Mouse (Mus musculus) forebrain, embryonic 16.5 days (tissue): ENCODE measurements around the gene Fgf15. TPM values are rescaled to one million over a fixed set of nuclear protein-coding genes. Genes with fewer than 3 reads are reported as not detected.
A peak's percentile ranks its signal among the peaks of the same experiment; 100 is the strongest.
"Not testable (repeated sequence)": the region's sequence is repeated elsewhere in the genome, so short reads cannot be mapped to it uniquely, and the experiment has no call there.

ENCODE experiments used
- ATAC-seq: fragments of 200-750 bp; cut with Nextera tagmentation; 2 replicates; pipeline ENCODE4 v1.8.0; 2017; ENCODE audit warnings: mild to moderate bottlenecking, moderate library complexity
- H3K27ac ChIP-seq: fragments of 300-500 bp; sonication (generic); 2 replicates; pipeline ENCODE4 v1.5.1; 2014; ENCODE audit warnings: low read length, control low read depth
- H3K27me3 ChIP-seq: fragments of 300-500 bp; sonication (generic); replicated peaks from 2 replicates; pipeline ENCODE4 v1.6.1; 2014; ENCODE audit warnings: low read length; ENCODE audit not compliant: control insufficient read depth, insufficient read depth
- H3K36me3 ChIP-seq: fragments of 300-500 bp; sonication (generic); 2 replicates; pipeline ENCODE4 v1.6.1; 2014; ENCODE audit not compliant: control insufficient read depth, insufficient read depth
- H3K4me1 ChIP-seq: fragments of 300-500 bp; sonication (generic); replicated peaks from 2 replicates; pipeline ENCODE4 v1.6.1; 2014; ENCODE audit warnings: low read length; ENCODE audit not compliant: control insufficient read depth, insufficient read depth
- H3K4me2 ChIP-seq: fragments of 300-500 bp; sonication (generic); 2 replicates; pipeline ENCODE4 v1.6.1; 2014; ENCODE audit warnings: mild to moderate bottlenecking, low read length, control low read depth
- H3K4me3 ChIP-seq: fragments of 300-500 bp; sonication (generic); replicated peaks from 2 replicates; pipeline ENCODE4 v1.5.1; 2014; ENCODE audit warnings: mild to moderate bottlenecking, low read length, control low read depth
- H3K9ac ChIP-seq: fragments of 300-500 bp; sonication (generic); replicated peaks from 2 replicates; pipeline ENCODE4 v1.6.1; 2014; ENCODE audit warnings: low read depth, low read length, control low read depth
- H3K9me3 ChIP-seq: fragments of 300-500 bp; sonication (generic); 2 replicates; pipeline ENCODE4 v1.6.1; 2016; ENCODE audit warnings: low read length; ENCODE audit not compliant: control insufficient read depth
- WGBS: fragments of 180-500 bp; shearing (Covaris S2); extraction: QIAGEN DNeasy Blood & Tissue Kit; methylation state at CpG from one replicate; pipeline ENCODE4 v1.1.7; 2014; 5-methylcytosine and 5-hydroxymethylcytosine counted together
- polyA plus RNA-seq: library from polyadenylated mRNA; unstranded; fragments of >200 nt; fragmentation: Nextera tagmentation; extraction: Ambion mirVana; gene quantifications from 2 replicates; pipeline ENCODE4 v1.2.1, GENCODE M21; 2015

The Fgf15 gene
- polyA plus RNA-seq, 1 experiment from 2014 or later, result 19.7 TPM

DNA sequence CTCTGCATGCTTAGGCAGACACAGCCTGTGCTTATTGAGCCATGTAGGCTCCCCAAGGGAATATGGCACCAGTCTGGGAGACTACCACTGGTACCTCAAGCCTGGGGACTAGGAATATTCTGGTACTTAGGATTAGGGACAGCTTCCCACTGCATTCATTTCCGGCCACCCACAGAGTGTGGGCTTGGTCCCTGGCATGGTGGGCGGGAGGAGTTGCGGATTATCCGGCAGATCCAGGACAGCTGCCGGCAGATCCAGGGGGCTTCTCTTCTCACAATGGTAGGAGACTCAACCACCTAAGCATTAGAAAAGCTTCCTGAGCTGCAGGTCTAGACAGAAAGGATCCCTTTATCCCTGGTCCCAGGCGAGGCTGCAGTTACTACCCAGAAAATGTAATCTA is 2.2 kb downstream of the Fgf15 start:
- WGBS, result 35% methylated on average over 6 of the region's 6 CpGs
- Histone ChIP-seq H3K4me2 (peak overlapping the region; percentile 13), H3K4me1 (peaks cover 26% of the 10 kb centered on the region), H3K27me3 (peaks cover 25% of the 10 kb centered on the region), H3K4me3 (no peak overlapping the region; the same call in 1 of the 2 replicates), H3K9ac (no peak overlapping the region), H3K27ac (no peak overlapping the region), H3K36me3 (no peaks in the 10 kb centered on the region), H3K9me3 (no peaks in the 10 kb centered on the region)
- no peak for ATAC-seq

DNA sequence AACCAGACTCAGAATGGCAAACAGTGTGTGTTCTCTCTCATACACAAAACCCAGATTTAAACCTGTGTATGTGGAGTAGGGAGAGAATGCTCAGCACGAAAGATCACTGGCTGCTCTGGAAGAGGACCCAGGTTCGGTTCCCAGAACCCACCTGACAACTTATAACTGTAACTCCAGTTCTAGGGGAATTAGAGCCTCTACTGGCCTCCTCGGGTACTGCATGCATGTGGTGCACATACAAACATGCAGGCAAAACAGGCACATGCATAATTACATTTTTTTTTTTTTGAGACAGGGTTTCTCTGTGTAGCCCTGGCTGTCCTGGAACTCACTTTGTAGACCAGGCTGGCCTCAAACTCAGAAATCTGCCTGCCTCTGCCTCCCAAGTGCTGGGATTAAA is 9.2 kb downstream of the Fgf15 start:
- H3K36me3 ChIP-seq, H3K4me2 ChIP-seq, H3K27ac ChIP-seq, ATAC-seq, H3K9me3 ChIP-seq, H3K4me3 ChIP-seq, H3K4me1 ChIP-seq, H3K9ac ChIP-seq, H3K27me3 ChIP-seq: not testable (repeated sequence)
- 92% methylated on average over 3 of the region's 3 CpGs for WGBS

DNA sequence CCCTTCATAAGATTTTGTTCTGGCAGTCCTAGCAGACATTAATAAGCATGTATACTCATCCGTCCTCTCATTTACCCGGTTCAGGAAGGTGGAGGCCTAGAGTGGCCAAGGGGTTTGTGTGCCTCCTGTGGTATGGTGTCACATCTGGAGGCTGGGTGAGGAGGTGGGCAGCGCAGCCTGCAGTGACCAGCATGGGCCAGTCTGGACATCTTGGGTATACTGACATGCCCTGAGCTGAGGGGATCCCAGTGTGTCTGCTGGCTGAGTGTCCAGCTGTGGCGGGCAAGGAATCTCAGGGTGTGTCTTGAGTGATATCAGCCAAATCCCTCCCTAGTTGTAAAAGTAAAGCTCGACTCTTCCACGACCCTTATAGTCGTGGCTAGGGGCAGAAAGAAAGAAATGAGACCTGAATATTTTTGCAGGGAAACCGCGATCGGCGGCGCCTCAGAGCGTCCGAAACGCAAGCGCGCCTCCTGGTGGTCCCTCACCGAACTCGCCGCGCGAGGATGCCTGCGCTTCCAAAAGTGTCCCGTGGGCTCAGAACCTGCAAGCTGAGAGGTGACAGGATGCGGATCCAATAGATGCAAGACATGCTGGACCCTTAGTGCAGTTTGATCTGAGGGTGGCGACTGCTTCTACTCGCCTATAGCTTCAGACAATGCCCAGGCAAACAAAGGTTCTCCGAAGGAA is 10.5 kb downstream of the Fgf15 start:
- Histone ChIP-seq H3K36me3 (no peaks in the 10 kb centered on the region), H3K4me3 (0 out of 2 replicates have a peak overlapping the region, but pooled peaks have one; percentile 8), H3K9me3 (no peaks in the 10 kb centered on the region), H3K4me1 (peaks cover 3% of the 10 kb centered on the region), H3K27me3 (0 out of 2 replicates have a peak, but pooled peaks cover 2% of the 10 kb centered on the region), H3K9ac (0 out of 2 replicates have a peak overlapping the region, but pooled peaks have one; percentile 32), H3K27ac (no peak overlapping the region), H3K4me2 (peak overlapping the region; percentile 43)
- ATAC-seq, result peak; percentile 54
- WGBS, result 10% methylated on average over 28 of the region's 28 CpGs

DNA sequence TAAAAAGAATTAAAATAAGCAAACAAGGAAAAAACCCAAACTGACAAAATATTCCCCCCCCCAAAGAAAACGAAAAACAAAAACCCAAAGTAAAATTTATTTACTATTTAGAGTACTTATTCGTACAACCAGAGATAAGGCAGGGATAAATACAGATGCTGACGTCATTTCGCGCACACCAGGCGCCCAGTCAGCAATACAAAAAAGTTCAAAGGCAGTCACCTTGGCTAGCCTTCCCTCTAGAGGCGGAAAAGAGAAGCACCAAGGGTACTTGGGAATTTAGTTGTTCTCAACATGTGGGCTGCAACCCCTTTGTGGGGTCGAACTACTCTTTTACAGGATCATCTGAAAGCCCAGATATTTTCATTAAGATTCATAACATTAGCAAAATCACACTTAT is 11.5 kb downstream of the Fgf15 start:
- H3K27me3 ChIP-seq, result 0 out of 2 replicates have a peak, but pooled peaks cover 2% of the 10 kb centered on the region
- no peak for ATAC-seq
- no peaks in the 10 kb centered on the region for H3K9me3 ChIP-seq
- H3K4me3 ChIP-seq, result no peak overlapping the region
- H3K9ac ChIP-seq, result no peak overlapping the region
- H3K27ac ChIP-seq, result no peak overlapping the region
- H3K4me1 ChIP-seq, result peaks cover 3% of the 10 kb centered on the region
- H3K36me3 ChIP-seq, result no peaks in the 10 kb centered on the region
- H3K4me2 ChIP-seq, result no peak overlapping the region
- WGBS, result 18% methylated on average over 8 of the region's 8 CpGs

DNA sequence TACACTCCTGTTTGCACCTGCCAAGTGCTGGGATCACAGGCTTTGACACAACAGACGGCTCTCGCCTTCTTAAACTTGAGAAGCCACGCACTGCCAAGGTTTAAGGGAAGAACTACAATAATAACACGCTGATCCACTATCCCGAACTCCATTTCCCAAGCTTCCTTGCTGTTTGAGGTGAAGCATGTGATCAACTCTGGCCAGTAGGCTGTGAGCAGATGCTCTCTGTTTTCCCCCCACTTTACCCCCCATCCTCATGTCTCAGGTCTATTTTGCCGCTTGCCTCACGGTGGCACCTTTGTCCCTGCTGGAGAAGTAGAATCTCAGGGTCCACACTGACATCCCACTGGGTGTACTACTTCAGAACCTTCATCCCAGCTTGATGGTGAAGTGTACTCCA is 12.4 kb downstream of the Fgf15 start:
- no peak overlapping the region for H3K4me3 ChIP-seq
- no peak overlapping the region for H3K9ac ChIP-seq
- peak; percentile 56 for ATAC-seq
- no peaks in the 10 kb centered on the region for H3K9me3 ChIP-seq
- H3K27ac ChIP-seq, result no peak overlapping the region
- H3K27me3 ChIP-seq, result 0 out of 2 replicates have a peak, but pooled peaks cover 2% of the 10 kb centered on the region
- H3K4me2 ChIP-seq, result peak overlapping the region; percentile 1; the same call in 1 of the 2 replicates
- no peaks in the 10 kb centered on the region for H3K36me3 ChIP-seq
- WGBS, result 25% methylated on average over 7 of the region's 7 CpGs
- H3K4me1 ChIP-seq, result peaks cover 3% of the 10 kb centered on the region

DNA sequence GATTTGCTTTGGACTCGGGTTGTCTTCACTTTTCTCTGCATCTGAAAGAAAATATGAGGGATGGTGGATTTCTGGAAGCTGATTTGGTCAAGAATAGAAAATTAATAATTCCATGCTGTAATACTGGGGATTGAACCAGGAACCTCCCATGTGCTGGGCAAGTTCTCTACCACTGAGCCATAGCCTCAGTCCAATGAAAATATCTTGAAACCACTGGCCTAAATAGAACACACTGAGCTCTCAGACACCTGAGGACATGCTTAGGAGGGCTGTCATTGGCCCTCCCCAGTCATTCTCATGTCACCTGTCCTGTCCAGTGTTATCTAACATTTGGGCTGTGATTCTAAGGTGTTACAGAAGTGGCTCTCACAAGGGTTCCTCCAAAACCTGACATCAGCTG is 14.8 kb downstream of the Fgf15 start:
- peaks cover 10% of the 10 kb centered on the region for H3K4me1 ChIP-seq
- 88% methylated on average over 1 of the region's 1 CpGs for WGBS
- H3K27me3 ChIP-seq, result 0 out of 2 replicates have a peak, but pooled peaks cover 2% of the 10 kb centered on the region
- H3K27ac ChIP-seq, result no peak overlapping the region
- H3K4me2 ChIP-seq, result no peak overlapping the region
- H3K36me3 ChIP-seq, result no peaks in the 10 kb centered on the region
- H3K9ac ChIP-seq, result no peak overlapping the region
- no peaks in the 10 kb centered on the region for H3K9me3 ChIP-seq
- no peak overlapping the region for H3K4me3 ChIP-seq
- no peak for ATAC-seq

DNA sequence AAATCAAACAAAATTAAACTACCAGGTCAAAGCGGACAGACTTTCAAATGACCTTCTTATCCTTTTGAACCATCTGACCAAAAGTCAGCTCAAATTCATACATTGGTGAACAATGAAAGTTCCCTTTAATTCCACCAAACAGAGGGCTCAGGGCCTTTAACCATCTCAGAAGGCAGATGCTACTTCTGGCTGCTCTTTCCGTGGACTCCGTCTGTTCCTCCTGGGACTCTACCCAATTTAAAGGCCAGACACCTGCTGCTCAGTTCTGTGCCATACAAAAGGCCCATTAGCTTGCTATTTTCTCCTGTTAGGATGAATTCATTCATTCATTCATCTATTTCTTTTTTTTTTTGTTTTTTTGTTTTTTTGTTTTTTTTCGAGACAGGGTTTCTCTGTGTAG is 16.6 kb downstream of the Fgf15 start:
- Histone ChIP-seq H3K9me3 (no peaks in the 10 kb centered on the region), H3K27me3 (no peaks in the 10 kb centered on the region), H3K9ac (no peak overlapping the region), H3K36me3 (peaks cover 5% of the 10 kb centered on the region; the same call in 1 of the 2 replicates), H3K4me1 (peaks cover 13% of the 10 kb centered on the region), H3K4me2 (no peak overlapping the region), H3K4me3 (no peak overlapping the region), H3K27ac (no peak overlapping the region)
- 54% methylated on average over 4 of the region's 4 CpGs for WGBS
- ATAC-seq, result no peak

DNA sequence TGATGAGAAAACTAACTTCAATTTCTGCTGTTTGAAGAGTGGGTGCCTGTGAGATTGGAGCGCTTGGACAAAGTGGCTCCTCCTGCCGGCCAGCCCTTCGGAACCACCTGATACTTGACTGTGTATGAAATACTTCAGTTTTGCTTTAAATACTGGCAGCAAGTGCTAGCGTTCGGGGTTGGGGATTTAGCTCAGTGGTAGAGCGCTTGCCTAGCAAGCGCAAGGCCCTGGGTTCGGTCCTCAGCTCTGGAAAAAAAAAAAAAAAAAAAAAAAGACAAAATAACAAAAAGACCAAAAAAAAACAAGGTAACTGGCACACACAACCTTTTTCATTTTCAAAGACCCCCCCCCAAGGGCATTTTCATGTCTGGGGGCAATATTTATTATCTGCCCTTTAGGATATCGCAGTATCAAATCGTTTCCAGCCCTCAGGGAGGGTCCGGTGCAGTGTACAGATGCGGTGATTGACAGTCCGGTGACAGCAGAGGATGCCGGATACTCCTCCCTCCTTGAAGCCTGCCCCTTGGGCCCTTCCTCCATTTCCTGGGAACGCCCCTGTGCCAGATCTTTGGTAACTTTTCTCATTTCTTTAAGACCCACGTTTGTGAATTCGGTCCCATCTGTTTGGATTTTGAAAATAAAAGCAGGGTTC is 18.1 kb downstream of the Fgf15 start:
- Histone ChIP-seq H3K36me3 (peaks cover 10% of the 10 kb centered on the region; the same call in 1 of the 2 replicates), H3K9me3 (no peaks in the 10 kb centered on the region), H3K27ac (peak overlapping the region; percentile 92), H3K4me1 (peaks cover 13% of the 10 kb centered on the region), H3K4me3 (peak overlapping the region; percentile 78), H3K27me3 (no peaks in the 10 kb centered on the region), H3K9ac (peak overlapping the region; percentile 82), H3K4me2 (peak overlapping the region; percentile 74)
- peak; percentile 87 for ATAC-seq
- WGBS, result 8% methylated on average over 17 of the region's 17 CpGs

DNA sequence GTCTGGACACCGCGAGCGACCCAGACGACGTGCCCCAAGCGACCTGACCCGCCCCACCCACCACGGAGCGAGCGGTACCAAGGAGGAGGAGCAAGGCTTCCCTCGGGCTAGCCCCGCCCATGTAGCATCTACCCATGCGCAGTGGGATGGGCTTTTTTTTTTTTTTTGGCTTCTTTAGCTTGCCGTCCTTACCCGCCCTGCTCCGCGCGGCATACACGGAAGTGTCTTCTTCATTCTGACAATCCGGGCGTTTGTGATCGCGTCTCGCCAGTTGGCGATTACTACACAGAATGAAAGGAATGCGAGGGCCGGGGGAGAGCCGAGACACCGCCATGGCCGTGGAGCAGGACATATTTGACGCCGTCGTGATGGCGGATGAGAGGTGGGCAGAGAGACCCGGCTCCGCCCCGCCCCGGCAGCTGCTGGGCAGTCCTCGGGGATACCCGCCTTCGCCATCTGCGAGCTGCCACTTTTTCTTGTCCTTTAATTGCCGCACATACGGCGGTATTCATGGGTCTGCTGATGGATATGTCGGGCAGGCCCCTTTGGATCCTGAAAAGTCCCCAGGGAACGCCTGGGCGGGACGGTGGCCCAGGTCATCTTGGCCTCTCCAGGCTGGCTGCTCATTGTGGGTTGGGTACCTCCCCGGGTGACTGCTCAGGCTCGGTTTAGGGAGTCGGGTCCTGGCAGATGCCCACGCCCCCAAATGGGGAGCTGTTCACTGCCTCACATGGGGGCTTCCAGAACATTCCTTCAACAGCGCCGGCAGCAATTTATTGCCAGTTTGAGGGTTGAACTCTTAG is 18.8 kb downstream of the Fgf15 start, which contains the start of gene LTO1:
Gene LTO1, plus strand, starts transcription at position 153 of the 803 bp plus-strand sequence.
- H3K4me3 ChIP-seq, result peak within 1 kb of the TSS; percentile 78
- H3K9ac ChIP-seq, result peak within 1 kb of the TSS; percentile 82
- peaks cover 13% of the 10 kb centered on the region for H3K4me1 ChIP-seq
- H3K27ac ChIP-seq, result peak within 1 kb of the TSS; percentile 92
- no peaks in the 10 kb centered on the region for H3K27me3 ChIP-seq
- under 1% methylated on average over 55 of the region's 55 CpGs for WGBS
- peak; percentile 96 for ATAC-seq
- H3K36me3 ChIP-seq, result peaks cover 14% of the 10 kb centered on the region; the same call in 1 of the 2 replicates
- H3K9me3 ChIP-seq, result no peaks in the 10 kb centered on the region
- H3K4me2 ChIP-seq, result peak within 1 kb of the TSS; percentile 83
